Mouse (Mus musculus) cerebellum, postnatal 14 days (tissue): ENCODE results near the gene Pinlyp.
"Not testable (repeated sequence)": the region's sequence is repeated elsewhere in the genome, so short reads cannot be mapped to it uniquely, and the experiment has no call there.

Experiments
- DNase-seq, 2 experiments: peaks; one replicate each; pipeline ENCODE4 v3.0.0; 2021; ENCODE audit warnings: mixed read lengths in 2 of 2

The Pinlyp gene

GRCm38 (mm10) chr7:24522805-24523204, 23.1 kb downstream of the Pinlyp start:
- no peak for DNase-seq

GRCm38 (mm10) chr7:24520054-24520453, 25.9 kb downstream of the Pinlyp start:
- not testable (repeated sequence) for DNase-seq

- no peak for DNase-seq
These were observed 26.8 kb downstream of the Pinlyp start for GRCm38 (mm10) chr7:24519130-24519529.

GRCm38 (mm10) chr7:24517654-24518053, 28.3 kb downstream of the Pinlyp start:
- peak in 1 of 2 experiments; percentile 33 for DNase-seq

GRCm38 (mm10) chr7:24517077-24517476, 28.8 kb downstream of the Pinlyp start:
- DNase-seq, result no peak

- DNase-seq, result peak; percentile 71 to 81
These were observed 29.6 kb downstream of the Pinlyp start for GRCm38 (mm10) chr7:24516319-24516718.

- no peak for DNase-seq
These were observed 33.6 kb downstream of the Pinlyp start, which contains the start of gene AC161166.1 for GRCm38 (mm10) chr7:24512355-24512754. TSS of gene AC161166.1 (minus strand) at chr7:24512455.

DNA sequence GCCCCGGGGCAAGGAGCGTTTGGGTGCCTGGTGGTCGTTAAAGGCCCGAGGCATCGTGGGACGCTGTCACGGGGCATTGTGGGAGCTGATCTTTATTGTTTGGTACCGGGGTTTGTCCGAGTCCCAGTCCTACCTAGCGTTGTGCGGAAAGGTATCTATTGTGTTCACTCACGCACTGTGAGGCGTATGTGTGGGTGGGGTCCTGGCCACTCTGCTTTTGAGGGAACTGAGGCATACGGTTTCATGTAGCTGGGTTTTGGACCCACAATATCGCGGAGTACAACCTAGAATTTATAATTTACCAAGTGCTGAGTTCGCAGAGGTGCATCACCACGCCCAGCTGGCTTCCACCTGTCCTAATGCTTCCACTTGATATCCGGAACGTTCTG, 38.2 kb downstream of the Pinlyp start:
- DNase-seq, result no peak

GRCm38 (mm10) chr7:24506838-24507725, 38.8 kb downstream of the Pinlyp start, which contains the start of gene Zfp428:
TSS of gene Zfp428 (plus strand) at chr7:24507006.
- peak; percentile 93 to 94 for DNase-seq

GRCm38 (mm10) chr7:24506476-24506837, 39.5 kb downstream of the Pinlyp start:
- peak; percentile 87 to 91 for DNase-seq

DNA sequence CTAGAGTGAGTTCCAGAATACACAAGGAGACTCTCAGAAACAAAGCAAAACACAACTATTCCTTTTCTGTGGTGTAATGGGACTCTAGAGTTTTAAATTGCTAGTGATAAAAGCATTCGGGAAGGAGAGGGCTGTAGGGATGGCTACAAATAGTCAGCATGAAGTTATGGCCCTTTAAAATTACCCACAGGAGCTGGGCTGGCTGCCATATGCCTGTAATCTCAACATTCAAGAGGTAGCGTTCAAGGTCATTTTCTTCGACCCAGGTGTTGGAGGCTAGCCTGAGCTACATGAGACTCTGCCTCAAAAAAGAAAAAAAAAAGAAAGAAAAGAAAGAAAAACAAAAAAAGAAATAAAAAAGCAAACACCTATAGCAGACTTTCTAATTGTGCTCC, 39.9 kb downstream of the Pinlyp start:
- peak; percentile 71 to 73 for DNase-seq

DNA sequence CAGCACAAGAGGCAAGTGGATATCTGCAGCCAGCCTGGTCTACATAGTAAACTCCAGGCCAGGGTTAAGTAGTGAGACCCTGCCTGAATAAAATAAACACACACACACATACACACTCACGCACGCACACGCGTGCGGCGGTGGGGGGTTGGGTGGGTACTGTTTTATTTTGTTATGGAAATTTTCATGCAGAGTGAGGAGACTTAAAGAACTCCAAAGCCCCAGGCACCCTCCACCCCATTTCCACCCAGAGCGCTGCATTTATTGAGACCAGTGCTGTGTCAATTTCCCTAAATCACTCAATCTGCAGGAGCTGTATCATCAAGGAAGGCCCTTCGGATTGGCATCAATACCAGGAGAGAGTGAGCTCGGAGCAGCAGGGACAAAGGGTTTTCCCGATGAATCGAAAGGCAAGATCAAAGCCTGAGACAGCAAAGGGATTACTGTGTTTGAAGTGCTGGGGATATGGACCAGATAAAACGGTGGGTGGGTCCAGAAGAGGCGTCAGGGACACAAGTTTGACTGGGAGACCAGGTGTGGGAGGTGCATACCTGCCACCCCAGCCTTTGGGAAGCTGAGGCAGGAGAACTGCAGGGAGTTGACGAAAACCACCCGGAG, 40.4 kb downstream of the Pinlyp start:
- peak; percentile 35 to 49 for DNase-seq

GRCm38 (mm10) chr7:24504868-24505267, 41.0 kb downstream of the Pinlyp start:
- DNase-seq, result no peak

DNA sequence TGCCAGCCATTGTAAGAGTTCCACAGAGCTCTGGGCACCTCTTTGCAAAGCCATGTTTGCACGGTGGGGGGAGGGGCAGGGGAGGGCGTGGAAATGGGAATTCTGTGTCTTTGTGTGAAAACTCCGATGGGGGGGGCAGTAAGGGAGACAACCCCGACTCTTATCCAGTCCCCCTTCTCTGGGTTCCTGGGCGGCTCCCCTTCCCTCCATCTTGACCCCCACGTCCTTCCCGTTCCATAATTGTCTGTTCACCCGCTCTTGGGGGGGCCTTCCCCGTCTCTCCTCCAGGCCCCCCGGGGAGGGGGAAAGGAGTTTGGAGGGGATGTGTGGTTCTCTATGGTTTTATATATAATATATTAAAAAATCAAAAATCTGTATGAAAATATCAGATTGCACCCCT, 41.9 kb downstream of the Pinlyp start:
- DNase-seq, result no peak

DNA sequence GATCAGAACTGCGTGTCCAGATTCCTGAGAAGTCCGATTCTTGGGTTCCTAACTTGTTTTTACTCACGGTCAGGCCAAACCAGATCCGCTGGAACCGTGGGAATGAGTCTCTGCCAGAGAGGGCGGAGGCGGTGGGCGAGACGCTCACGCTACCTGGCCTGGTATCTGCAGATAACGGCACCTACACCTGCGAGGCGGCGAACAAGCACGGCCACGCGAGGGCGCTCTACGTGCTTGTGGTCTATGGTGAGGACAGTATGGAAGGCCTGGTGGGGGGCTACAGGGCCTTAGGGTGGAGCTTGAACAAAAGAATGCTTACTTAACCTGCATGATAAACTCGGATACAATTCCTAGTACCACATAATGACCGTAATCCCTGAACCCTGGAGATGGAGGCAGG, 44.4 kb downstream of the Pinlyp start:
- DNase-seq, result peak; percentile 63 to 70

- DNase-seq, result peak; percentile 54 to 81
These were observed 45.0 kb downstream of the Pinlyp start for GRCm38 (mm10) chr7:24500929-24501328.

DNA sequence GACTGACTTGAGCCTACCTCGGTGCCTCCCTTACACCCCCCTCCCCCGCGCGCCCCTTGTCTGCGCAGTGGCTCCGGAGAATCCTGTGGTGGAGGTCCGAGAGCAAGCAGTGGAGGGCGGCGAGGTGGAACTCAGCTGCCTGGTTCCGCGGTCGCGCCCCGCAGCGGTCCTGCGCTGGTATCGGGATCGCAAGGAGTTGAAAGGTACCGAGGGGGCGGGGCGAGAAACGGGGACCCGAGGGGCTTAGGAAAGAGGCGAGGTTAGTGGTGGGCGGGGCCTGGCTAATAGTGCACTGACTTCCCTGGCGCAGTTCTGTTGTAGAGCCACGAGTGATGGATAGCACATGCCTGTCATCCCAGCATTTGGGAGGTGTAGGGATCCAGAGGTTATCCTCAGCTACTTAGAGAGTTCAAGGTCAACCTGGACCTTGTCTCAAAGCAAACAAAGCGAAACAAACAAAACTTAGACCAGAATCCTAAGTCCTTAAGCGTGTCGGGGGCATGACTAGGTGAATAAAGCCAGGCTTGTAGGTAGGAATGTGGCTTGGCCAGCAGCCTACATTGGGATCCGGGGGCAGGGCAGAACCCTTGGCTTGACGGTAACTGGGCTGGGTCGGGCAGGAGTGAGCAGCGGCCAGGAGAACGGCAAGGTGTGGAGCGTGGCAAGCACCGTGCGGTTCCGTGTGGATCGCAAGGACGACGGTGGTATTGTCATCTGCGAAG, 45.9 kb downstream of the Pinlyp start:
- DNase-seq, result no peak
